Mouse (Mus musculus): Measurements from ENCODE around the gene Pole3. TPM values are rescaled to one million over a fixed set of nuclear protein-coding genes. Genes with fewer than 3 reads are reported as not detected.

Pole3 gene
- total RNA-seq, 4 experiments from 2014 or later: 14.1 to 18.1 (median 15.1) TPM

- no peak for DNase-seq (ENCODE audit: low spot score in 2 of 2)
Observed at GRCm38 (mm10) chr4:62519122-62519848, 5.6 kb downstream of the Pole3 start.

- DNase-seq (ENCODE audit: low spot score in 2 of 2): no peak
Observed at GRCm38 (mm10) chr4:62518416-62519121, 6.3 kb downstream of the Pole3 start.

GRCm38 (mm10) chr4:62517538-62518415 is 7.1 kb downstream of the Pole3 start:
- no peak for DNase-seq (ENCODE audit: low spot score in 2 of 2)

GRCm38 (mm10) chr4:62517046-62517445 is 7.8 kb downstream of the Pole3 start:
- DNase-seq (ENCODE audit: low spot score in 2 of 2): no peak

- no peak for DNase-seq (ENCODE audit: low spot score in 2 of 2)
Observed at GRCm38 (mm10) chr4:62516579-62516978, 8.3 kb downstream of the Pole3 start.

- DNase-seq (ENCODE audit: low spot score in 2 of 2): no peak
Observed at GRCm38 (mm10) chr4:62516079-62516478, 8.8 kb downstream of the Pole3 start.

GRCm38 (mm10) chr4:62515490-62515889 is 9.4 kb downstream of the Pole3 start:
- DNase-seq (ENCODE audit: low spot score in 2 of 2): no peak

GRCm38 (mm10) chr4:62514995-62515394 is 9.9 kb downstream of the Pole3 start:
- no peak for DNase-seq (ENCODE audit: low spot score in 2 of 2)

- DNase-seq (ENCODE audit: low spot score in 2 of 2): no peak
Observed at GRCm38 (mm10) chr4:62513998-62514506, 10.8 kb downstream of the Pole3 start.

GRCm38 (mm10) chr4:62509946-62510345 is 14.9 kb downstream of the Pole3 start:
- no peak for DNase-seq (ENCODE audit: low spot score in 2 of 2)

- no peak for DNase-seq (ENCODE audit: low spot score in 2 of 2)
Observed at GRCm38 (mm10) chr4:62508839-62509238, 16.0 kb downstream of the Pole3 start.

GRCm38 (mm10) chr4:62506798-62507197 is 18.1 kb downstream of the Pole3 start:
- DNase-seq (ENCODE audit: low spot score in 2 of 2): no peak

- DNase-seq (ENCODE audit: low spot score in 2 of 2): no peak
Observed at GRCm38 (mm10) chr4:62505991-62506390, 18.9 kb downstream of the Pole3 start.

- DNase-seq (ENCODE audit: low spot score in 2 of 2): no peak
Observed at GRCm38 (mm10) chr4:62503374-62503970, 21.4 kb downstream of the Pole3 start, which contains the start of gene Hdhd3. Hdhd3 (minus strand) TSS chr4:62503467.

- DNase-seq (ENCODE audit: low spot score in 2 of 2): no peak
Observed at GRCm38 (mm10) chr4:62502969-62503368, 21.9 kb downstream of the Pole3 start.

- peak; percentile 79 to 82 for DNase-seq (ENCODE audit: low spot score in 2 of 2)
Observed at GRCm38 (mm10) chr4:62501964-62502732, 22.7 kb downstream of the Pole3 start.

GRCm38 (mm10) chr4:62501534-62501933 is 23.3 kb downstream of the Pole3 start:
- no peak for DNase-seq (ENCODE audit: low spot score in 2 of 2)

GRCm38 (mm10) chr4:62500799-62501198 is 24.1 kb downstream of the Pole3 start:
- DNase-seq (ENCODE audit: low spot score in 2 of 2): no peak

- no peak for DNase-seq (ENCODE audit: low spot score in 2 of 2)
Observed at GRCm38 (mm10) chr4:62496815-62497214, 28.1 kb downstream of the Pole3 start.

- peak in 1 of 2 experiments; percentile 48 for DNase-seq (ENCODE audit: low spot score in 2 of 2)
Observed at GRCm38 (mm10) chr4:62495946-62496345, 28.9 kb downstream of the Pole3 start.
